Comparison of ENCODE assay signal across 14 mouse cellular contexts in genomic region chr4:124047898-124048297, GRCm38 (mm10).
A peak's percentile ranks its signal among the peaks of the same experiment; 100 is the strongest.
DNase-seq lines count a peak whose midpoint lies in the region; ATAC-seq lines count a peak whose summit lies in the region.
"Had no signal": no experiment of that assay in that cellular context is flagged by ENCODE, and none has a peak within 500 bp of the region (broad histone marks: within the 10 kb centered on the region; RNA-seq: fewer than 3 reads in every experiment).

No protein-coding gene starts in this region.

- 39% methylated on average over 3 of the region's 3 CpGs for WGBS in forebrain, embryonic 14.5 days
- WGBS in hindbrain, embryonic 13.5 days: 42% methylated on average over 3 of the region's 3 CpGs
- 66% methylated on average over 3 of the region's 3 CpGs for WGBS in midbrain, embryonic 12.5 days
- 37% methylated on average over 3 of the region's 3 CpGs for WGBS in neural tube, embryonic 15.5 days
- 77% methylated on average over 3 of the region's 3 CpGs for WGBS in intestine, embryonic 15.5 days

- no peak overlapping the region for H3K4me2 ChIP-seq in forebrain, embryonic 14.5 days (ENCODE audit: low read length)
- H3K4me2 ChIP-seq in hindbrain, embryonic 13.5 days: no peak overlapping the region
- no peak overlapping the region for H3K4me2 ChIP-seq in midbrain, embryonic 12.5 days (replicated peaks)
- no peak overlapping the region for H3K4me2 ChIP-seq in neural tube, embryonic 15.5 days
- no peak overlapping the region for H3K4me2 ChIP-seq in intestine, embryonic 15.5 days (replicated peaks)
- H3K4me2 ChIP-seq: heart, embryonic 13.5 days; limb, embryonic 15.5 days; lung, embryonic 14.5 days had no signal

- no peaks in the 10 kb centered on the region for H3K36me3 ChIP-seq in forebrain, embryonic 14.5 days (ENCODE audit: control insufficient read depth, insufficient read depth, low read length)
- H3K36me3 ChIP-seq in hindbrain, embryonic 13.5 days: no peaks in the 10 kb centered on the region
- H3K36me3 ChIP-seq in midbrain, embryonic 12.5 days: no peaks in the 10 kb centered on the region
- H3K36me3 ChIP-seq in neural tube, embryonic 15.5 days: no peaks in the 10 kb centered on the region
- H3K36me3 ChIP-seq in intestine, embryonic 15.5 days: no peaks in the 10 kb centered on the region
- H3K36me3 ChIP-seq: heart, embryonic 13.5 days; limb, embryonic 15.5 days had no signal

- no peaks in the 10 kb centered on the region for H3K27me3 ChIP-seq in forebrain, embryonic 14.5 days (replicated peaks; ENCODE audit: control insufficient read depth, insufficient read depth, low read length)
- H3K27me3 ChIP-seq in hindbrain, embryonic 13.5 days: no peaks in the 10 kb centered on the region
- H3K27me3 ChIP-seq in midbrain, embryonic 12.5 days: no peaks in the 10 kb centered on the region
- H3K27me3 ChIP-seq in neural tube, embryonic 15.5 days (replicated peaks): no peaks in the 10 kb centered on the region
- H3K27me3 ChIP-seq in intestine, embryonic 15.5 days (replicated peaks): no peaks in the 10 kb centered on the region
- H3K27me3 ChIP-seq: heart, embryonic 13.5 days; limb, embryonic 15.5 days had no signal

- H3K9me3 ChIP-seq in forebrain, embryonic 14.5 days (replicated peaks; ENCODE audit: control insufficient read depth, low read length): no peaks in the 10 kb centered on the region
- H3K9me3 ChIP-seq in hindbrain, embryonic 13.5 days: no peaks in the 10 kb centered on the region
- H3K9me3 ChIP-seq in midbrain, embryonic 12.5 days: no peaks in the 10 kb centered on the region
- no peaks in the 10 kb centered on the region for H3K9me3 ChIP-seq in neural tube, embryonic 15.5 days (replicated peaks)
- no peaks in the 10 kb centered on the region for H3K9me3 ChIP-seq in intestine, embryonic 15.5 days
- H3K9me3 ChIP-seq: heart, embryonic 13.5 days; limb, embryonic 15.5 days had no signal

- peak; percentile 37 for ATAC-seq in forebrain, embryonic 14.5 days
- ATAC-seq in hindbrain, embryonic 13.5 days (ENCODE audit: low FRiP score): peak; percentile 44
- 0 out of 2 replicates have a peak, but pooled peaks have one; percentile 13 for ATAC-seq in midbrain, embryonic 12.5 days (ENCODE audit: low FRiP score, low read depth)
- no peak; the same call in 1 of the 2 replicates for ATAC-seq in neural tube, embryonic 15.5 days (ENCODE audit: low FRiP score)
- ATAC-seq in intestine, embryonic 15.5 days: no peak

- no peak overlapping the region for H3K4me3 ChIP-seq in forebrain, embryonic 14.5 days (ENCODE audit: low read depth, low read length)
- no peak overlapping the region for H3K4me3 ChIP-seq in hindbrain, embryonic 13.5 days
- H3K4me3 ChIP-seq in midbrain, embryonic 12.5 days: no peak overlapping the region
- no peak overlapping the region for H3K4me3 ChIP-seq in neural tube, embryonic 15.5 days (replicated peaks)
- no peak overlapping the region for H3K4me3 ChIP-seq in intestine, embryonic 15.5 days (replicated peaks)
- H3K4me3 ChIP-seq: heart, embryonic 13.5 days; limb, embryonic 15.5 days had no signal

- peak overlapping the region; percentile 84 for H3K27ac ChIP-seq in forebrain, embryonic 14.5 days (ENCODE audit: low read depth, low read length)
- H3K27ac ChIP-seq in hindbrain, embryonic 13.5 days: peak overlapping the region; percentile 68
- H3K27ac ChIP-seq in midbrain, embryonic 12.5 days (replicated peaks): peak overlapping the region; percentile 71
- H3K27ac ChIP-seq in neural tube, embryonic 15.5 days (replicated peaks): peak overlapping the region; percentile 63
- no peak overlapping the region for H3K27ac ChIP-seq in intestine, embryonic 15.5 days
- H3K27ac ChIP-seq: heart, embryonic 13.5 days; limb, embryonic 15.5 days had no signal

- no peak overlapping the region for H3K9ac ChIP-seq in forebrain, embryonic 14.5 days (ENCODE audit: low read length)
- H3K9ac ChIP-seq in hindbrain, embryonic 13.5 days: 0 out of 2 replicates have a peak overlapping the region, but pooled peaks have one; percentile 35
- H3K9ac ChIP-seq in midbrain, embryonic 12.5 days (replicated peaks): no peak overlapping the region
- H3K9ac ChIP-seq in neural tube, embryonic 15.5 days (replicated peaks): no peak overlapping the region
- no peak overlapping the region for H3K9ac ChIP-seq in intestine, embryonic 15.5 days
- H3K9ac ChIP-seq: heart, embryonic 13.5 days; limb, embryonic 15.5 days; lung, embryonic 14.5 days had no signal

- no peak for DNase-seq in forebrain, embryonic 14.5 days (ENCODE audit: low spot score)
- no peak for DNase-seq in adrenal gland, adult 2 months
- no peak for DNase-seq in kidney, postnatal 25 days
- DNase-seq: adrenal gland, postnatal 14 days; cerebellum, adult 8-10 months; heart, postnatal 4 days; lung, embryonic 14.5 days; thymus, adult 2 months had no signal

- H3K4me1 ChIP-seq in forebrain, embryonic 14.5 days (ENCODE audit: control insufficient read depth, insufficient read depth, low read length): peaks cover 17% of the 10 kb centered on the region
- H3K4me1 ChIP-seq in hindbrain, embryonic 13.5 days (replicated peaks): peaks cover 21% of the 10 kb centered on the region
- H3K4me1 ChIP-seq in midbrain, embryonic 12.5 days: peaks cover 19% of the 10 kb centered on the region
- H3K4me1 ChIP-seq in neural tube, embryonic 15.5 days: peaks cover 13% of the 10 kb centered on the region
- no peaks in the 10 kb centered on the region for H3K4me1 ChIP-seq in intestine, embryonic 15.5 days (replicated peaks)
- H3K4me1 ChIP-seq: heart, embryonic 13.5 days; limb, embryonic 15.5 days had no signal

Comparison
In these comparisons a context has a peak if more than half of its experiments do, and no peak if none do; other contexts are left out.
1. ATAC-seq: peak in forebrain, embryonic 14.5 days (single experiment), hindbrain, embryonic 13.5 days (single experiment) and midbrain, embryonic 12.5 days (single experiment); none in neural tube, embryonic 15.5 days (single experiment) and intestine, embryonic 15.5 days (single experiment).